Mouse (Mus musculus): ENCODE measurements at regions not wholly inside any gene's neighbourhood (a gene's known extent, or its start where the extent isn't known, plus 50 kb on each side); places are given as distances from the start of the nearest gene placed in this dataset.

DNA sequence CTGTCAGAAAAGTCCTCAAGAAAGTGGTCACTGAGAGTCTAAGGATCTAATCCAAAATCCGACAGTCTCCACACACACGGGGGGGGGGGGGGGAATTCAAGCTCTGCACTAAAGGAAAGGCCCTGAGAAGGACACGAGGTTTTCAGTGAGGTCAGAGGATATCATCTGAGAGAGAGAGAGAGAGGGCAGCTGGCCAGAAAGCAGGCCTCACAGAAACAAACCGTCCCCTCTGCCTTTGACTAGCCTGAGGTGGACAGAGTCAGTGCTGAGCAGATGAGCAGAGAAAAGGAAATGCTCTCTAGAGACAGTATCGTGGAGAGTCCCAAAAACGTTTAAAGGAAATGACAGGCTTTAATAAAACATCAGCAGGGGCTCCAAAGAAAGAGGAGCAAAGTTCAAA, 282.0 kb downstream of the Gm49356 start:
- DNase-seq, result peak; percentile 36

- no peak for DNase-seq
Measured at GRCm38 (mm10) chr15:59173452-59174245, 284.6 kb downstream of the Gm49356 start.

GRCm38 (mm10) chr15:59174246-59174751, 285.2 kb downstream of the Gm49356 start:
- DNase-seq, result peak; percentile 56

DNA sequence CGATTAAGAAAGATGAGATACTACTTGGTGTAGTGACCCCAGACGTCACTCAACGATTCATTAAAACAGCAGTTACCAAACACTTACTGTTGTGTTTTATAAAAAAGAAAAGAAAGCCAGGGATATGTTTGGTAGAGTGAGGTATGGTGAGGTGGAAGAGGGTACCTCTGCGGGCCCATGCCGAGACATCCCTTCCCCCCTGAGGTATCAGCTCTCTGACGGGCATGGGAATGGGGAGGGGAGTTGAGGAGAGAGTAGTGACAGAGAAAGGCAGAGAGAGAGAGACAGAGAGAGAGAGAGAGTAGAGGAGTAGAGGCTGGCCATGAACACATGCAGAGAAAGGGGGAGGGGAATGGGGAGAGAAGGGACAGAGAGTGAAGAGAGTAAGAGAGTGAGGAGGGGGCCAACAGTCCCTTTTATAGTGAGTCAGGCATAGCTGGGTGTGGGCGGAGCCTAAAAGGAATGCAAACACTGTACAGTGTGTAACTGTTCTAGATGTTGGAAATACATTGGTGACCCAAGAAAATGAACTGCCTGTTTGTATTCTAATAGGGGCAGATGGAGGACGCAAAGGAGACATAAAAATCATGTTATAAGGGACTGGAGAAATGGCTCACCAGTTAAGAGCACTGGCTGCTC, 285.9 kb downstream of the Gm49356 start:
- DNase-seq, result no peak

GRCm38 (mm10) chr15:59180076-59180475, 291.0 kb downstream of the Gm49356 start:
- DNase-seq, result no peak

GRCm38 (mm10) chr15:59184461-59184860, 295.4 kb downstream of the Gm49356 start:
- DNase-seq, result no peak

DNA sequence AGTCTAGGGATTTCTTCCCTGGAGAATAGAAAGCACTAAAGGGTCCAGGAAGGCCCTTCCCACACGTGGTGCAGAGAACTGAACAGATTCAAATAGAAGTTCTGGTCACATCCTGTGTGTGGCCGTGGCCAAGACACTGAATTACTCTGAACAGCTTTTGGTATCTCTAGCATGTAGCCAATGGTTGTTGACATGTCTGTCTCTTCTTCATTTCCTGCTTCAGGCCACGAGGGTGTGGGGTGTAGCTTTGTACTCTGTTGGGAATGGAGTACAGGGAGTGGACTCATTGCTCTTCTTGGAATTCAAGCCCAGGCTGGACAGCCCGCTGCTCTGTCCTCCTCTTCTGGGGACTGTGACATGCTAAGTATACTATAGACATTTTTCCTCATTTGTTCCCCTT, 298.5 kb downstream of the Gm49356 start:
- no peak for DNase-seq

- DNase-seq, result peak; percentile 79
Measured at GRCm38 (mm10) chr15:59188371-59188770, 299.3 kb downstream of the Gm49356 start.

- no peak for DNase-seq
Measured at GRCm38 (mm10) chr15:59190511-59190910, 301.4 kb downstream of the Gm49356 start.

GRCm38 (mm10) chr15:59194421-59194820, 305.3 kb downstream of the Gm49356 start:
- DNase-seq, result peak; percentile 75

GRCm38 (mm10) chr15:59196351-59196750, 307.3 kb downstream of the Gm49356 start:
- no peak for DNase-seq

DNA sequence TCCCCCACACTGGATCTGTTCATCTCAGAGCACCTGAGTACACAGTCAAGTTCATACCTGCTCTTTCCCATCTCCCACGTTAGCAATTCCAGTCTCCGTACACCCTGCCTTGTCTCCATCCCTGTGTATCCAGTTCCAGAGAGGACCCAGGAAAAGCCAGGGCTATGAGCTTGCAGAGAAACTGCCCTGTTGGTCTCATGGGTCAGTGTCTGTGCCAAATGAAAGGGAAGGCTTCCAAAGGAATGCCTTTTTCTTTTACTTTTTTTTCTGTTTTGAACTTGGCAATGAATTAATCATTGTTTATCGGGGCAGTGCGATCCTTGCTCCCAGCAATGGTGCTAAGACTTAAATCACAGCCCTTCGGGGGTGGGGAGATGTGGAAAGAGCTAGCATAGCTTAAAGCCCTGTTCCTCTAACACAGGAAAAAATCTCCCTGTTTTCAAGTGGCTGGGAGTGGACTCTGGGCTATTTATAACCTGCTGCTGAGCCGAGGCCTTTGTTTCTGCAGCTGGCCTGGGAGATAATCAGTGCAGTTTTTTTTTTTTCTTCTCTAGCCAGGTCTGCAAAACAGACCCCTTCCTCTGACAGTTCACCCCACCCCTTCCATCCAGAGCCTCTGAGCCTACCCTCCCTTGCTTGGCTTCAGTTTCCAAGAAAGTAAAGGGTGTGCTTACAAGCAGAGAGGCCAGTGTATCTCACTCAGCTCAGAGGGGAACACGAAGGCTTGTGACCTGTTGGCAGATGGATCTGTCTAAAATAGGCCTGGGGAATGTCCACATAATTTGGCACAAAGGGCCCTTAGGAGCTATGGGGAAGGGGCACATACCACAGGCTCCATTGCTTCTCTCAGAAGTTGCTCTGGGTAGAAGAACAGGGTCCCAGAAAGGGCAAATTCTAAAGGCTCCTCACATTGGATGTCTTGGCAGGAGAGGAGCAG, 308.6 kb downstream of the Gm49356 start:
- peak; percentile 93 for DNase-seq

GRCm38 (mm10) chr15:59201386-59201785, 312.3 kb downstream of the Gm49356 start:
- DNase-seq, result peak; percentile 44

DNA sequence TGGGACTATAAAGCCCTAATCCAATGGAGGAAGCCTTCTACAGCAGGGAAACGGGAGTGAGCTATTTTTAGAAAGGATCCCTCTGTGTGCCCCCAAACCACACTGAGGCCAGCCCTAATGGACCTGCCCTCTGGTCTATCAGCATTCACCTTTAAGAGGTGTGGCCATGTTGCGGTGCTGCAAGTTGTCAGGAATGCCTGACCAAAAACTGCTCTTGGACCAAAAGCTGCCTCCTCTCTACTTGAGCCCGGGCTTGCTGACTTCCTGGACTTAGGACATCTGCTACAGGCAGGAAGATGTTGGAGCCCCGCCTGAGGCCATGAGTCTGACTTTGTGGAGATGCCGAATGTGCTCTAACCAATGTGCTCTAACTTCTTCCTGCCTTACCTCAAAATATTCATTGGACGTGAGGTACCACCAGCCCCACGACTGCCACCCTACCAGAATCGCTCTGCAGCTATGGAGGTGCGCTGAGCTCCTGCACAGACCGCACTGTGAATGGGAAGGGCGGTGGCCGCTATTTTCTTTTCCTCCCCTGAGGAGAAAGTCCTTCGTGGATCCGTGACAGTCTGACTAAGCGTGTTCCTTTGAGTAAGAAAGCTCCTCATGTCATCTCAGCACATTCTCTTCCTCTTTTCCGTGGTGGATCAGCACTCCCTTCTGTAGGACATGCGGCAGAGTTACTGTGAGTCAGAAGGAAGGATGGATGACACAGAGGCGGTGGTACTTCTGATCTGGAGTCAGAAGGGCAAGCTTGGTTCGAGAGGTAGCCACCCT, 313.0 kb downstream of the Gm49356 start:
- DNase-seq, result no peak

- DNase-seq, result no peak
Measured at GRCm38 (mm10) chr15:59203097-59203849, 314.2 kb downstream of the Gm49356 start.

DNA sequence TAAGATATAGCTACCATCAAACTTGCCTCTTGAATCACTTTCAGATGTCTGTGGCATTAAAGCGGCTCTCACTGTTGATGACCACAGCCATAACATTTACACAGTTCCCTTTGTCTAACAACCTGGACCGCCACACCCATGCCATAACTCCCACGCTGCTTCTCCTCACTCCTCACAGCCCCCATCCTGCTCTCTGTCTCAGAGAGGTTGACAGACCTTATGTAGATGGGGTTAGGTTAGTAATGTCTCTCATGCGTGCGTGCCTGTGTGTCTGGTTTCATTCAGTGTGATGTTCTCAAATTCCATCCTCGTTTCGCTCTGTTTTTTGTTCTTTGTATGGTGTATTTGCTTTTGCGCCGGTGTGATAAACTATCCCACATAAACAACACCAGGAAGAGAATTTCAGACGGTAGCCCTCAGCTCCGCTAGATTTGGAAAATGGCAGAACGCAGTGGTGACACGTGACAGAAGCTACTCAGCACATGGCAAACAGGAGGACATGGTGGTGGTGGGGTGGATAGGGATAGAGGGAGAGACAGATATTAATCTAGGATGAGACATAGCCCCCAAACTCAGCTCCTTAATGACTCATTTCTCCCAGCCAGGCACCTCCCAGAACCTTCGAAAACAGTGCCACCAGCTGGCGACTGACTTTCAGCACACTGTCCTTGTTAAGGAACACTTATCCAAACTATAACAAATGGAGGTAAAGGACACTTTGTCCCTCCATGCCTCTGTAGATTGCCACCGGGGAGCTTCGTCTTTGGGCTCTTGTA, 314.9 kb downstream of the Gm49356 start:
- peak; percentile 62 for DNase-seq

GRCm38 (mm10) chr15:59205091-59205490, 316.0 kb downstream of the Gm49356 start:
- DNase-seq, result no peak

DNA sequence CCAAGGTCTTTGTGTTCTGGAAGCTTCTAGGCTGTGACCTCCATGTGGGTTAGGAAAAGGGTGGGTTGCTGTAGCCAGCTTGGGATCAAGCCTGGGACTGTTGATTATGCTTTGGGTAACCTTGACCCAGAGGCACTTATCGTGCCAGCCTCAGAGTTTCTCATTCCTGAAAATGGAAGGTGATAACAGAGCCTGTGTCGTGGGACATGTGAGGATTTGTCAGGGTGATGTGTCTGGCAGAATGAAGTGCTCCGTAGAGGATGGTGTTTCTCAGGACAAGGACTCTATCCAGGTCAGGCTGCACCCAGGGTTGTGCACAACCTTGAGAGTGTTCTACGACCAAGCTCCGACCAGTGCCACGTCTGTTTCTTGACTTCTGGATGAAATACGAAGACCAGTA, 316.4 kb downstream of the Gm49356 start:
- no peak for DNase-seq

DNA sequence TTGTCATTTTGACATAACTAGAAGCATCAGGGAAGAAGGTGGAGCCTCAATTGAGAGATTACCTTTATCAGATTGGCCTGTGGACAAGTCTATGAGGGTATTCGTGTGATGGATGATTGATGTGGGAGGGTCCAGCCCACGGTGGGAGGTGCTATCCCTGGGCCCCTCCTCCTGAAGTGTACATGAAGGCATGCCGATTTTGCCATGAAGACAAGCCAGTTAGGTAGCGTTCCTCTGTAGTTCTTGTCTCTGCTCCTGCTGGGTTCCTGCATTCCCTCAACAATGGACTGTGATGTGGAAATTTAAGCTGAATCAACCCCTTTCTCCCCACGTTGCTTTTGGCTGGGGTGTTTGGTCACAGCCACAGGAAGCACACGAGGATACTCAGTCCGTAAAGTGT, 317.5 kb downstream of the Gm49356 start:
- DNase-seq, result no peak

DNA sequence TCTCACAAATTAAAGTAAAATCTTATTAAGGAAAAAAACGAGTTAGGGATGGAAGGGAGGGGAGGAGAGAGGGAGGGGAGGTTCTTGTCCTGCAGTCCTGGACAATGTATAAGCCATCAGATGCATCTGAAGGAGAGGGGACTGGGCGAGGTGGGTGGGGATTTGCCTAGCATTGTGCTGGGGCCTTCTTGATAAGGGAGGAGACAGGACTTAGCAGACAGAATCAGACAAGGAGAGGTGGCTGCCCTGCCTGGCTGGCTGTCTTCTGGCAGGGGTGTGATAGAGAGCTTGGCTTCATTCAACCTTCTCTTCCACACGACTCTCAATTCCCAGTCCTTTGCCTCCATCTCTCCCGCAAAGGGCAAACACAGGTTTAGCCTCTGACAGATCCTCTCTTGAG, 318.9 kb downstream of the Gm49356 start:
- no peak for DNase-seq

DNA sequence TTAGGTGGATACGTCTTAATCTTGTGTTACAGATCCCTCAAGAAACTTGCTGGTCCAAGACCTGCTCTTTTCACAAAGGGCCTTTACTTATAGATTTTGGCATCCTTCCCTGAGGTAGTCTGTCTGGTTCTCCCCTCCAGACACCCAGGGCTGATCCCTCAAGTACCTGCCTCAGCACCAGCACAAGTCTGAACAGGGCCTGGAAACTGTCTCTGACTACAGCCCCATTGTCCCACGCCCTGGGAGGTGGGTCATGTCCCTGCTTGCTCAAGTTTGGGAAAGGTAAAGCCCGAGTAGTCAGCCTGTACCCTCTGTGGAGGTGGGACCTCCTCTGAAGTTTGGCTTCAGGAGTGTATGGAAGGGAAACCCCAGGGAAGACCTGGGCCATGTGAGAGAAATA, 323.3 kb downstream of the Gm49356 start:
- DNase-seq, result no peak

Measured in kidney, adult 9 months (tissue).